10 mouse cellular contexts compared by ENCODE assay signal in the genomic region with DNA sequence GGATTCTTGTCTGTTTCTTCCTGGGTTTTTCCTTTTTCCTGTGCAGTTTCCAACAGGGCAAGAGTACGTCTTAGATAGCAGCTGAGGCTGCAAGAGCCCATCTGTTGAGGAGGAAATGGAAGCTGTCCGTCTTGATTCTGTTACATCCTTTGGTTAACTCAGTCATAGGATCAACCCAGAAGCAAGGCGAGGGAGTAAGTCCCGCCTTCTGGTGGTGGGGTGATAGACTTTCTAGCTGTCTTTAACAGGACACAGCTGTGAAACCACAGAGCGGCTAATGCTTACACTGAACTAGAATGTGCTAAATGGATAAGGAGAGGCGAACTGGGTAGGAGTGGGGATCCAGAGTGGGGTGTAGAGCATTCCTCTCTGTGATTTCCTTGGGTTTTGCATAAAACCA.
DNase-seq lines count a peak whose midpoint lies in the region; ATAC-seq and TF ChIP-seq lines count a peak whose summit lies in the region.
"Had no signal": no experiment of that assay in that cellular context is flagged by ENCODE, and none has a peak within 500 bp of the region (broad histone marks: within the 10 kb centered on the region; RNA-seq: fewer than 3 reads in every experiment).

No protein-coding gene starts in this region.

- H3K27me3 ChIP-seq in thymus, adult 2 months (ENCODE audit: control insufficient read depth, insufficient read depth, low read length), result no peaks in the 10 kb centered on the region
- H3K27me3 ChIP-seq in forebrain, postnatal 0 days (ENCODE audit: insufficient read depth, low read length), result no peaks in the 10 kb centered on the region
- H3K27me3 ChIP-seq: embryonic facial prominence, embryonic 12.5 days had no signal

- TF ChIP-seq CTCF in thymus, adult 2 months (IDR thresholded peaks at IDR 0.05; ENCODE audit: borderline replicate concordance, control insufficient read depth, extremely low read depth, insufficient read depth, low read length, poor library complexity), result no peak
- no peak for TF ChIP-seq CTCF in forebrain, postnatal 0 days (IDR thresholded peaks at IDR 0.05; ENCODE audit: low read depth)

- TF ChIP-seq POLR2A in thymus, adult 2 months (IDR thresholded peaks at IDR 0.05; ENCODE audit: control insufficient read depth, extremely low read depth, insufficient read depth, low read length, poor library complexity), result no peak

- peak; percentile 46 for DNase-seq in thymus, adult 2 months
- no peak for DNase-seq in thymus, adult 18-20 months
- peak; percentile 10 to 33 for DNase-seq in heart, postnatal 14 days
- DNase-seq in lung, postnatal 14 days, result peak; percentile 28
- no peak for DNase-seq in forebrain, postnatal 0 days
- DNase-seq in cerebellum, postnatal 4 days (ENCODE audit: low spot score in 2 of 2), result no peak
- no peak for DNase-seq in cerebellum, adult 8-10 months
- DNase-seq: right cerebral cortex, postnatal 25 days had no signal

- no peaks in the 10 kb centered on the region for H3K36me3 ChIP-seq in thymus, adult 2 months (ENCODE audit: control insufficient read depth, insufficient read depth, low read length)
- H3K36me3 ChIP-seq in forebrain, postnatal 0 days (ENCODE audit: insufficient read depth), result no peaks in the 10 kb centered on the region
- H3K36me3 ChIP-seq: embryonic facial prominence, embryonic 12.5 days; limb, embryonic 13.5 days had no signal

- H3K4me1 ChIP-seq in thymus, adult 2 months (replicated peaks; ENCODE audit: control insufficient read depth, insufficient read depth, low read length), result peaks cover 53% of the 10 kb centered on the region
- H3K4me1 ChIP-seq in forebrain, postnatal 0 days (ENCODE audit: insufficient read depth), result peaks cover 5% of the 10 kb centered on the region; the same call in 1 of the 2 replicates
- H3K4me1 ChIP-seq: embryonic facial prominence, embryonic 12.5 days; limb, embryonic 13.5 days had no signal

- ATAC-seq in forebrain, postnatal 0 days, result no peak

- no peak overlapping the region for H3K4me3 ChIP-seq in thymus, adult 2 months (ENCODE audit: control insufficient read depth, insufficient read depth, low read length)
- no peak overlapping the region for H3K4me3 ChIP-seq in forebrain, postnatal 0 days (ENCODE audit: low read depth, low read length)
- H3K4me3 ChIP-seq: embryonic facial prominence, embryonic 12.5 days; limb, embryonic 13.5 days had no signal

- H3K27ac ChIP-seq in thymus, adult 2 months (ENCODE audit: control insufficient read depth, insufficient read depth, low read length), result peak overlapping the region; percentile 12; the same call in 1 of the 2 replicates
- H3K27ac ChIP-seq in forebrain, postnatal 0 days (ENCODE audit: low read depth, low read length), result no peak overlapping the region
- H3K27ac ChIP-seq: embryonic facial prominence, embryonic 12.5 days; limb, embryonic 13.5 days had no signal

- intact Hi-C loops in heart, postnatal 14 days (cut with DNase I), result no loop called here

- 7% methylated on average over 6 of the region's 6 CpGs for WGBS in thymus, adult 2 months
- WGBS in forebrain, postnatal 0 days, result 86% methylated on average over 6 of the region's 6 CpGs

- no peaks in the 10 kb centered on the region for H3K9me3 ChIP-seq in forebrain, postnatal 0 days (ENCODE audit: low read length)
- H3K9me3 ChIP-seq: embryonic facial prominence, embryonic 12.5 days; limb, embryonic 13.5 days had no signal

- no peak overlapping the region for H3K4me2 ChIP-seq in forebrain, postnatal 0 days (ENCODE audit: low read depth)
- H3K4me2 ChIP-seq: embryonic facial prominence, embryonic 12.5 days; limb, embryonic 13.5 days had no signal

- no peak overlapping the region for H3K9ac ChIP-seq in forebrain, postnatal 0 days
- H3K9ac ChIP-seq: embryonic facial prominence, embryonic 12.5 days; limb, embryonic 13.5 days had no signal

Comparison
In these comparisons a context has a peak if more than half of its experiments do, and no peak if none do; other contexts are left out.
1. DNase-seq: peak in thymus, adult 2 months (single experiment), heart, postnatal 14 days (2 of 2) and lung, postnatal 14 days (single experiment); none in thymus, adult 18-20 months (0 of 2), forebrain, postnatal 0 days (single experiment), cerebellum, postnatal 4 days (0 of 2) and cerebellum, adult 8-10 months (single experiment).